Mouse (Mus musculus) monocyte, adult 5-6 weeks (primary cell): ENCODE measurements around the gene Igsf9. TPM values are rescaled to one million over a fixed set of nuclear protein-coding genes. Genes with fewer than 3 reads are reported as not detected.

Experiments used
- ATAC-seq: fragments of 153-309, 156-312 bp; replicated peaks from 2 replicates; pipeline ENCODE4 v1.8.0; 2017; ENCODE audit warnings: mild to moderate bottlenecking; ENCODE audit not compliant: low TSS enrichment, insufficient number of reproducible peaks, severe bottlenecking, poor library complexity, low FRiP score
- total RNA-seq: library from RNA; stranded (forward); fragments of 200-1000, 200-491, 200-594 nt; gene quantifications from 3 replicates; pipeline ENCODE4 v1.2.3, GENCODE M21; 2017

Gene Igsf9
- total RNA-seq, 1 experiment from 2014 or later, result 1.1 TPM

DNA sequence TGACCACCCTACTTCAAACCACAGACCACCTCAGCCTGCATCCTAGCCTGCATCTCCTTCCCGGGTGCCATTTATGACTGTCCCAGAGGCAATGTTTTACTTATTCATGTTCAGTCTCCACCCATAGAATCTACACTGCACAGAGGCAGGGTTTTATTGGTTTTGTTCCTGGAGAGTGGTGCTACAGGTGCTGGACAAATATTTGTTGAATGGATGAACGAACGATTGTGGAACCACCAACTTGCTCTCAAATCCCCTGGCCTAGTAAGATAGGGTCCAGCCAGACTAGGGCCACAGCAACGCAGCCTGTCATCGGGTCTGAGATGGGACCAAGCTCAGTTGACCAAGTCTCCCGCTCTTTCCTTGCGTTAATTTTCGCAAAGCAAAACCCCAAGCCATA is 28.4 kb downstream of the Igsf9 start:
- no peak for ATAC-seq

DNA sequence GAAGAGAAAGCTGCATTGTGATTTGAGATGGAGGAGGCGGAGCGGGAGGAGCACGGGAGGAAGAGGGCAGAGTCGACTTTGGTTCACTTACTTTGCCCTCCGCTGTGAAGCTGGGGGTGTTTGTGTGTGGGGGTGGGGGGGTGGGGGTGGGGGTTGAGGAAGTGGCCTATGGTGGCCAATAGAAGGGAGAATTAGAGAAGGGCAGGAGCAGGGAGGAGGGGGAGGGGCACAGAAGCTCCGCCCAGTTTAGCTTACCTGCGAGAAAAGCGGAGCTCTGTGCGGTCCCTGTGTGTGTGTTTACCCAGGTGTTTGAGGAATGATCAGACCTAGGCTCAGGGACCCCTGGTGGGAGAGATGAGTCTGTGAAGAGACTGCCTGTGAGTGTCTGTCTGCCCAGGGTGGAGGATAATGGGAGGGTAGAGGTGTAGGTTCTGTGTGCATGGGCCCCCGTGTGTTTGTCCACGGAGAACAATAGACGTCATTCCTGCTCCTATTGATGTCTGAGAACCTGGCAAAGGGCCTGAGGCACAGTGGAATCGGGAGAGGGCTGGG is 28.9 kb downstream of the Igsf9 start:
- ATAC-seq, result no peak

GRCm38 (mm10) chr1:172512962-172513361 is 31.4 kb downstream of the Igsf9 start:
- peak; percentile 80 for ATAC-seq

GRCm38 (mm10) chr1:172513525-172514212 is 32.1 kb downstream of the Igsf9 start:
- ATAC-seq, result peak; percentile 78

- no peak for ATAC-seq
Measured at GRCm38 (mm10) chr1:172514213-172514529, 32.6 kb downstream of the Igsf9 start.

DNA sequence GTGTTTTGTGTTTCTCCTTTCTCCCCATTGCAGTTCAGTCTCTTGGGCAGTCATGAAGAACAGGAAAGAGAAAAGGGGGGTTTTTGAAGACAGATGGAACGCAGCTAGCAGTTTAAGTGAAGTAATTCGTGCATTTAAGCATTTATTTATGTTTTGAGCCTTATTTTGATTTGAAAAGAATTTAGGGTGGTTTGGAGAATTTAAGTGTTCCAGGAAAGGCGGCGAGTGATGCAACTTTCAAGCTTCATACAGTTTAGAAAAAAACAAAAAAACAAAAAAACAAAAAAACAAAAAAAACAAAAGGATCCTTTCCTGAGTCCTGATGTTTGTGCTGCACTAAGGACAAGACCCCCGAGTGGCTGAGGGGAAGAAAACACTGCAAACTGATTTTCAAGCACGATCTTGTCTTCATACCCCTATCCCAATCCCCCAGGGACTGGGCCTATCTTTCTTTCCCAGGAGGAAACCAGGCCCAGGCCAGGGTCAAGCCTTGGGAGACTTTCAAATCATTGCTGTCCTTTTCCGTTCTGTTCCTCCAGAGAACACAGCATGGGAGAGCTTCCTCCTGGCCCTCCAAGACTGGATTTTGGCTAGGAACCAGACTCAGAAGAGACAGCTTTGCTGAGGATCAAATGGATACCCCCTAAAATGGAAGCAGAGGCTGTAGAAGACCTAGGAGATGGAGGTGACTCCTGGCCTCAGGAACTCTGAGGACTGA is 33.1 kb downstream of the Igsf9 start:
- no peak for ATAC-seq

DNA sequence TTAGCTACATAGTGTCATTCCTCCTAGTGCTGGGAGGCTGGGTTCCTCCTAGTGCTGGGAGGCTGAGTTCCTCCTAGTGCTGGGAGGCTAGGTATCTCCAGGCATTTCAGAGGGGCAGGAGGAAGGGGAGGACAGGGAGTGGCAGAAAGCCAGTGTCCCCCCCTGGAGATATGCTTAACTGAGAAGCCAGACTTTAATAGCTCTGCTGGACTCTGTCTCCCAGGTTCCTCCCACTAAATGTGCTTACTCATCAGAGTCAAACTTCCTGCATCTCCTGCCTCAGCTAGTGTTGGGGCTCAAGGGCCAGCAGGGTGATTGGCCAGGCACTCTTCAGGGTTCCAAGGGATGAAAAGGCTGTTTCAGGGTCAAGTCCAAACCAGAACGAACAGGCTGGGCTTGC is 33.8 kb downstream of the Igsf9 start:
- no peak for ATAC-seq

DNA sequence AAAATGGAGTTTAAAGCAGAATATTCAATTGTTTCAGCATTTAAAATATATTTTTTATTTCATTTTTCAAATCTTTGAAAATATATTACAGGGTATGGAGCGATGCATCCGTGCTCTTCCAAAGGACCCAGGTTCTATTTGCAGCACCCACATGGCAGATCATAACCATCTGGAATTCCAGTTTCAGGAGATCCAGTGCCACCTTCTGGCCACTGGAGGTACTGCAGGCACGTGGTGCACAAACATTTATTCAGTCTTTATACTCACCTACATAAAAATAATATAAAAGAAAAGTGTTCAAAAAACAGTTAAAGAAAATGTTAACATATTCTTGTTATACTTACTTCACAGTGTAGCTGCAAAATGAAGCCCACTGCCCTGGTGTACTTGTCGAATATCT is 36.4 kb downstream of the Igsf9 start:
- no peak for ATAC-seq

DNA sequence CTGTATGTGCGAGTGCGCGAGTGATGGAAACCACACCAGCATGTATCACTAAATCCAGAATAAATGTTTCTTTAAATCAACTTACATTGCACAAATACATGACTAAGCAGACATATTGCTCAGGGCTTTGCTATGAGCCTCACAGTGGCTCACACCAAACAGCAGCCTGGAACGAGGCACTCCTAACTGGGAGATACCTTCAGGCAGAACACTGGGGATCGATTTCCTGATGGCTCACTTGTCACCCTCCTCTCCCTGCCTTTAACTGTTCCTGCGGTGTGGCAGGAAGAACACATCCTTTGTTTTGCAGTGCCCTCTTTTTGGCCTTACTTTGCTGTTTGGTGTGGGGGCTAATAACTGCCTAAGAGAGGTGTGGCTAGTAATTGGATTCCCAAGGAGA is 38.1 kb downstream of the Igsf9 start:
- no peak for ATAC-seq

DNA sequence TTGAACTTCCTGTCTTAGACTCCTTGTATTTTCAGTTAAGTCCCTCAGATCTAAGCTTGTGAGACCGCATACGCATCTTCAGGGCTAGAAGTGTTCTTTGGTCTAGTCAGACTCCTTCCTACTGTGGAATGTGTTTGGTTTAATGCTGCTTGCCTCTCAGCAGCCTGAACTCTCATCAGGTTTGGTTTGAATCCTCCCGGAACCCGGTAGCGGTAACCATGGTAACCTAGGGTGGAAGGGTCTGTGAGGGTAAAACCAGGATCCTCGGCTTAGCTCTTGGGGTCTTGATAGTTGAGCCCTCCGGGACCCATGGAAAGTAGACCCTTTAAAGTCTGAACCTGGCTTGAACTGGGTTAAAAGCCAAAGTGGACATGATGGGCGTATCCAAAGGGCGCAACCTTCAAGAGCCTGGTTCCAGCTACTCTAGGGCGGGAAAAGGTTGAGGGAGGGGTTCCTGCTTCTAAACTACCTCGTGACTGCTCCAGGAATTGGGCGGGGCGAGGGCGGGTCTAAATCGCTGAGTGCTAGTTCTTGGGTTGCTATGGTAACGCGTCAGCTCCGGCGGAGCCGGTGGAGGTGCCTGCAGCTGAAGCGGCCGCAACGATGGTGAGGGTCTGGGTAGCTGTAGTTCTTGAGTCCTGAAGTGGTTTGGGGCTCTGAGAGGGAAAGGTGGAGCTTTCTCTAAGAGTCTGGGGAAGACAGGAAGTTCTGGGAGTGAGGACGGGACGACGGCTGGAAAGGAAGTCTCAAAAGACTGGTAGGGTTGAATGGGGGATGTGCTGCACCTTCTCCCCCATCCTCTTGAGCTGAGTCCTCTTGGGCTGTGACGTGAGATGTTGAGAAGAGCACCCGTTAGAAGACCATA is 39.2 kb downstream of the Igsf9 start, which contains the start of gene Cfap45:
Gene Cfap45 (plus strand): TSS at position 226 of the 865 bp plus-strand sequence.
- peak; percentile 18; the same call in 1 of the 2 replicates for ATAC-seq

DNA sequence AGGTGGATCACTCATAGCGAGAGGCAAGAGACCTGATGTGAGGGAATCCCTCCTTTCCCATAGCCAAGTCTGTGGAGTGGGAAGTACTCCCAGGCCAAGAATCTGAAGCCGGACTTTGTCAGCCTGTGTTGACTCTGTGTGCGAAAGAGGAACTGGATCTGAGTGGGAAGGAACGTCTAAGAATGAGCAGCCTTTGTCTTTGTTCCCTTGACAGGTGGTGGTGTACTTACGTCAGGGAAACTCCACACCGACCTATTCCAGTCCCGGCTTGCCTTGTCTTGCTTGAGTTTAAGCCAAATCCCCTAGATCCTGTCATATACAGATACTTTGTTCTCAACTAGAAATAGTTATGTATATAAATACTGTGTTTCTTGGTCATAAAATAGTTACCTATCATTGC is 40.9 kb downstream of the Igsf9 start:
- ATAC-seq, result no peak

DNA sequence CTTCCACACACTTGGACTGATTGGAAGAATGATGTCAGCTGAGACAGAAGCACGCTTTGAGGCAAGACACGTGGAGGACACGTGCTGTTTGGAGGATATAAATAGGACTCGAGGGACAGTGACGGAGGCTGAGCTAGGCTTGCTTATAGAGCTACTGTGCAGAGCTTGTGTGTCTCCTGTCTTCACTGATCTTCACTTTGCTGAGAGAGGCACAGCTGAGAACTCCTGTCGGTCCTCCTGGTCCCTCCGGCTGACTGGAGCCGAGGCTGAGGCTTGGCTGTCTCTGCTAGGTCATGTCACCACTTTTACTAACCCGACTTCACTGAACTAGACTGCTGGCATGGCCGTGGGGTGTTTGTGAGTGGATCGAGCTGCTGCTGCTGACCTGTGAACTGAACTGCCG is 42.1 kb downstream of the Igsf9 start:
- ATAC-seq, result no peak

DNA sequence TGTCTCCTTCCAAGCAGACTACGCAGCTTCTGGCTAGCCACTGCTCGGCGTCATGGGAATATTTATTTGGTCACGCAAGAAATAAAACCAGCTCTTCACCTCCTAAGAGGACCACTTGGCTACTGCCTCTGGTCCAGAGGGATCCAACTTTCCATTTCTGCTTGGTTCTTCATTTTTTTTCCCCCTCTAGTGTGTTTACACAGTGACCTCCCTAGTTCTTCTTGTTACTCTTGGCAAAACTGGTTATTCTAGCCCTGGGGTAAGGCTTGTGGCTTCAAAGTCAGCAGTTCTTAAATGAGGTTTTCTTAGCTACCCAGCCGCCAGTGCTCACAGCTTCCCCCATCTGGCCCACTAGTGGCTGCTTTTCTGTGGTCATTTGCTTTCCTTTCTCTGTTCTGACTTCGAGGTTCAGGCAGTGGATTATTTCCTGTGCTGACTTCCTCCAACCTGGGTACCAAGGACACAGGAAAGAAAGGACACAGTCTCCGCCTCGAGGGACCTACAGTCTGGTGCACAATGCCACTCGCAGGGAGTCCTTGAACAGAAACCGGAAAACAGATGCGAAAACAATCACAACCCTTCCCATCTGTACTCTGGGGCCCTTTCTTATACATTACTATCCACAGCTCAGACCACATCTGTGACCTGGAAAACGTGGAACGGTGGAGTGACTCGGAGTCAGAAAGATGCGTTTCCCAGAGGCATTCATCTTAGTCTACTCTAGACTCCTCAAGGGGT is 43.6 kb downstream of the Igsf9 start:
- 0 out of 2 replicates have a peak, but pooled peaks have one; percentile 14 for ATAC-seq

DNA sequence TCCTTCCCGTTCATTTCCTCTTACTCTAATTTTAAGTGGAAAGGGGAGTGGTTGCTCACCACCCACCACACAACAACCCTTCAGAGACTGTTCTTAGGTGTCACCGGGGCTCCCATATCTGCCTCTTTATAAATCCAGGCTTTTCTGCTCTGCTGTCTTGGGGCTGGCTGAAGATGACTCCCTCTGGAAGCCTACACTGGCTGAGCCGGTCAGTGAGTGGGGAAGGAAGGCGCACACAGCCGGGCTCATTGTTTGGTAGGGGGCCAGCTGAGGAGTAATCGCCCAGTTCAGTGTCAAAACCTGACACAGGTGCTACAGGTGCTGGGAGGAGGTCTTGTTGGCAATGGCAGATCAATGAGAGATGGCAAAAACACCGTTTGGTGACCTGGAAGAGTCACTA is 44.4 kb downstream of the Igsf9 start:
- ATAC-seq, result no peak

DNA sequence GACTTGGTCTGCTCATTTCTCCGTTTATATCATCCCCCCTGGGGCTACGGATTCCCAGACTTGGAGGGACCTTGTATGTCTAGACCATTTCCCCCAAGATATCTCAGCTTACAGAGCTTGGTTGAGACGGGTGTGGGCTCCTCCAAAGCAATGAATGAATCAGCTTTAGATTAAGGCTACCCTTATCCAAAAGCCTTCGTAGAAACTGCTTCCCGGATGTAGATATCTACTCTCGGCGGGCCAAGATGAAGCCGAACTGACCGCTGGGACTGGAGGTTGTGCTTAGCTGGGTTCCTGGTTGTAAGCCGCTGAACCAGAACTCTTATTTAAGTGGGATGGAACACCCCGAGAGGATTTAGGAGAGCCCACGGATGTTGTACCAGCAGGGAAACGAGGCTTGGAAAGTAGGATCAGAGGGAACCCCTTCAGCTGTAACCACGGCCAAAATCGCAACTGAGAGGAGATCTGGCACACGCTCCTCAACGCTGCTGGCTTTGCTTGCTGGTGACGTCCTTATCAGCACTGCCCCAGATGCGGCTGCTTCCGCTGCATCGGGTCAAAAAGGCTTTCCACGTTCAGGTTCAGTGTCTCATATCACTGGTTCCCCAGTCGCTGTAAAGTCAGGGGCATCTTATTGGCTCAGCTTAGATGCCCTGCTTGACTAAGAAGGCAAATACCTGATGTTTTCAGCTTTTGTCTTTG is 44.9 kb downstream of the Igsf9 start:
- ATAC-seq, result peak; percentile 18; the same call in 1 of the 2 replicates

GRCm38 (mm10) chr1:172527431-172527830 is 45.8 kb downstream of the Igsf9 start:
- no peak for ATAC-seq

- peak; percentile 84 for ATAC-seq
Measured at GRCm38 (mm10) chr1:172528701-172529100, 47.1 kb downstream of the Igsf9 start.
